Mouse (Mus musculus): ENCODE measurements around the gene Hes2.

DNA sequence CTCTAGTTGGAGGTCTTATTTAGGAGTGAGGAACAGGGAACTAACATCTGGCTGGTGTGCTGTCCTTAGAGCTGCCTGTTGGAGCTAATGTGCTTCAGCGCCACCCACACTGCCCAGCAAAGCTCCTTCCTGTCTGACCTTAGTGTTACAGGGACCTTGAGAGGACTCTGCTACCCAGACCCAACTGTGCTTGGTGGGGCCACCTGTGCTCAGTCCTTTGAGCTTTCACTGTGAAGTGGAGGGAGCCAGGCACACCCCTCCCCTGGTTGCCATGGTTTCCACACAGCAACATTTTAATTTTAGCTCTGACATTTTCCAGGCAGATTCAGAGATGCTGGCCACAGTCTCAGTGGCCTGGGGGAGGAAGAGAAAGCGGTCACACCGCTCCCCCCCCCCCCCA lies 44.2 kb downstream of the Hes2 start:
- TF ChIP-seq CTCF (IDR thresholded peaks at IDR 0.05; ENCODE audit: low read depth) (no peak), EP300 (IDR thresholded peaks at IDR 0.05; ENCODE audit: low read depth) (no peak)
